Mouse (Mus musculus) liver, adult 2 months (tissue): ENCODE results near the gene 1700016C15Rik. TPM values are rescaled to one million over a fixed set of nuclear protein-coding genes. Genes with fewer than 3 reads are reported as not detected.

Experiments
- DNase-seq: peaks from one replicate; pipeline ENCODE4 v3.0.0-alpha.2; 2011; ENCODE audit warnings: low read depth, low spot score; ENCODE audit errors: extremely low read depth
- H3K27ac ChIP-seq: fragments of 200-500 bp; replicated peaks from 2 replicates; pipeline ENCODE4 v1.5.1; 2012; ENCODE audit warnings: low read depth, mild to moderate bottlenecking, control low read depth, inconsistent platforms, low read length; ENCODE audit not compliant: insufficient read depth
- H3K27me3 ChIP-seq: fragments of 200-500 bp; 2 replicates; pipeline ENCODE4 v1.6.1; 2012; ENCODE audit warnings: mild to moderate bottlenecking, moderate library complexity, low read length, inconsistent platforms; ENCODE audit not compliant: control insufficient read depth, insufficient read depth
- H3K36me3 ChIP-seq: fragments of 200-500 bp; 2 replicates; pipeline ENCODE4 v1.6.1; 2012; ENCODE audit warnings: low read length, inconsistent platforms; ENCODE audit not compliant: control insufficient read depth, insufficient read depth
- H3K4me1 ChIP-seq: fragments of 200-500 bp; 2 replicates; pipeline ENCODE4 v1.6.1; 2011; ENCODE audit warnings: low read length; ENCODE audit not compliant: control insufficient read depth, insufficient read depth
- H3K4me3 ChIP-seq: fragments of 200-500 bp; 2 replicates; pipeline ENCODE4 v1.5.1; 2011; ENCODE audit warnings: low read depth, mild to moderate bottlenecking, control low read depth, low read length, moderate library complexity; ENCODE audit not compliant: insufficient read depth
- H3K79me2 ChIP-seq: fragments of 200-500 bp; 2 replicates; pipeline ENCODE4 v1.6.1; 2012; ENCODE audit warnings: inconsistent platforms, mild to moderate bottlenecking, low read length, moderate library complexity; ENCODE audit not compliant: control insufficient read depth, insufficient read depth
- H3K9ac ChIP-seq: fragments of 200-500 bp; 2 replicates; pipeline ENCODE4 v1.6.1; 2012; ENCODE audit warnings: low read depth, mild to moderate bottlenecking, control low read depth, inconsistent platforms, low read length
- CTCF ChIP-seq: fragments of 200-500 bp; IDR thresholded peaks from 2 replicates; pipeline ENCODE4 v1.5.1; 2011; ENCODE audit warnings: low read depth, low read length, control low read depth
- POLR2A ChIP-seq: fragments of 200-500 bp; IDR thresholded peaks from 2 replicates; pipeline ENCODE4 v1.6.1; 2011; ENCODE audit warnings: low read length, control low read depth; ENCODE audit not compliant: insufficient read depth; ENCODE audit errors: extremely low read depth
- WGBS: fragments of 180-500 bp; shearing (Covaris S2); methylation state at CpG from one replicate; pipeline ENCODE4 v1.1.7; 2018; 5-methylcytosine and 5-hydroxymethylcytosine counted together
- polyA plus RNA-seq: library from polyadenylated mRNA; depleted of rRNA; stranded (reverse); fragments of >200 nt; gene quantifications from 2 replicates; pipeline ENCODE4 v1.2.3, GENCODE M21; 2012
- total RNA-seq: library from RNA; depleted of rRNA; stranded (reverse); fragments of >200 nt; gene quantifications from 2 replicates; pipeline ENCODE4 v1.2.3, GENCODE M21; 2014

Gene 1700016C15Rik
- total and polyA plus RNA-seq, 2 experiments = not detected

DNA sequence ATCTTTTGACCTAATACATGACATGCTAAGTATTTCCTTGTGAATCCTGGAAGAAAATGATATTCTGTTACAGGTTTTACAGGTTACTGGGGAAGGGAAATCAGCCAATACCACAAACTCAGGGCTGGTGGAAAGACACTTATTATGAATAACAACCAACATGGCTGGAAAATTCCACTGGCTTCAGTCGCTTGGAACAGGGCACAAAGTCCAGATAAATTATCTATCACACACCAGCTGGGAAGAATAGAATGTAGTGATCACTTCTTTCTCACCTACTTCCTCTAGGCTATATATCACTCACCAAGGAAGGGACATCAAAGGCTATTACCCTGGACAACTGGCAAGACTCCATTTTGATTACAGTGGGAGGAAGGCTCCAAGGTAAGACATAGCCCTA lies 11.1 kb downstream of the 1700016C15Rik start:
- Histone ChIP-seq H3K9ac (no peak overlapping the region), H3K36me3 (no peaks in the 10 kb centered on the region), H3K27ac (no peak overlapping the region), H3K27me3 (no peaks in the 10 kb centered on the region), H3K4me1 (peaks cover 3% of the 10 kb centered on the region; the same call in 1 of the 2 replicates), H3K4me3 (no peak overlapping the region), H3K79me2 (no peaks in the 10 kb centered on the region)
- DNase-seq = no peak
- TF ChIP-seq CTCF (no peak), POLR2A (no peak)
- 39% methylated on average over 1 of the region's 1 CpGs for WGBS

DNA sequence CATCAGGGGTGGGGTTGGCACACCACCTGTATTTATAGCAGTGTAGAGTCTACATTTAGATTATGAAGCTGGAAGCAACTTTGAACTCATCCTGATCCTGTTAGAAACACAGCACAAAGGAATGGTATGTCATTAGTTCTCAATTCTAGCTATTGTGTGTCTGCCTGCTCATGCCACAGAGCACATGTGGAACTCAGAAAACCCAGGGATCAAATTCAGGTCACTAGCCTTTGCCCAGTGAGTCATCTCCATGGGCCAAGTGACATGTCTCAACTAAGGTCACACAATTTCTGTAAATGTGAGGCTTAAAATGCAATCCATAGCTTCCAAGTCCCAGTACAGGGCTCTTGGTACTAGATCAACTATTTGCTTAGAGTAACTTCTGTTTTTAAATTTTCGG lies 12.5 kb downstream of the 1700016C15Rik start:
- H3K27me3 ChIP-seq = no peaks in the 10 kb centered on the region
- H3K4me3 ChIP-seq = no peak overlapping the region
- WGBS = 19% methylated on average over 1 of the region's 1 CpGs

GRCm38 (mm10) chr1:177744521-177745325 lies 15.1 kb downstream of the 1700016C15Rik start:
- TF ChIP-seq POLR2A (no peak), CTCF (no peak)
- 80% methylated on average over 7 of the region's 7 CpGs for WGBS

More for the DNA sequence above, 12.5 kb downstream of the 1700016C15Rik start:
- Histone ChIP-seq H3K36me3 (no peaks in the 10 kb centered on the region), H3K4me1 (peaks cover 3% of the 10 kb centered on the region; the same call in 1 of the 2 replicates), H3K27ac (no peak overlapping the region), H3K9ac (no peak overlapping the region), H3K79me2 (no peaks in the 10 kb centered on the region)
- TF ChIP-seq CTCF (no peak), POLR2A (no peak)
- DNase-seq = peak; percentile 79

GRCm38 (mm10) chr1:177747869-177748540 lies 18.4 kb downstream of the 1700016C15Rik start:
- Histone ChIP-seq H3K4me3 (no peak overlapping the region), H3K27ac (no peak overlapping the region), H3K4me1 (no peaks in the 10 kb centered on the region), H3K36me3 (no peaks in the 10 kb centered on the region), H3K27me3 (no peaks in the 10 kb centered on the region; the same call in 1 of the 2 replicates), H3K79me2 (no peaks in the 10 kb centered on the region), H3K9ac (no peak overlapping the region)
- TF ChIP-seq CTCF (no peak), POLR2A (no peak)
- 97% methylated on average over 6 of the region's 6 CpGs for WGBS
- DNase-seq = no peak

More at GRCm38 (mm10) chr1:177744521-177745325, 15.1 kb downstream of the 1700016C15Rik start:
- no peak for DNase-seq
- H3K27me3 ChIP-seq = no peaks in the 10 kb centered on the region
- no peak overlapping the region for H3K4me3 ChIP-seq
- no peaks in the 10 kb centered on the region for H3K36me3 ChIP-seq
- no peak overlapping the region for H3K9ac ChIP-seq
- H3K27ac ChIP-seq = no peak overlapping the region
- H3K79me2 ChIP-seq = no peaks in the 10 kb centered on the region
- peaks cover 3% of the 10 kb centered on the region; the same call in 1 of the 2 replicates for H3K4me1 ChIP-seq

- DNase-seq = no peak
- H3K4me1 ChIP-seq = no peaks in the 10 kb centered on the region
- TF ChIP-seq POLR2A (no peak), CTCF (no peak)
- no peaks in the 10 kb centered on the region for H3K79me2 ChIP-seq
- no peak overlapping the region for H3K9ac ChIP-seq
- H3K27me3 ChIP-seq = no peaks in the 10 kb centered on the region; the same call in 1 of the 2 replicates
- no peak overlapping the region for H3K27ac ChIP-seq
- no peaks in the 10 kb centered on the region; the same call in 1 of the 2 replicates for H3K36me3 ChIP-seq
- WGBS = 84% methylated on average over 1 of the region's 1 CpGs
- H3K4me3 ChIP-seq = no peak overlapping the region
Observed at GRCm38 (mm10) chr1:177753496-177753895, 23.9 kb downstream of the 1700016C15Rik start.
